Mouse (Mus musculus) frontal cortex, postnatal 10 days (tissue): Measurements from ENCODE around the gene Draxin.
"Not testable (repeated sequence)": the region's sequence is repeated elsewhere in the genome, so short reads cannot be mapped to it uniquely, and the experiment has no call there.

Experiments
- DNase-seq, 2 experiments: peaks; one replicate each; pipeline ENCODE4 v3.0.0; 2022; ENCODE audit warnings: low spot score in 2 of 2, mixed read lengths in 1 of 2

Gene Draxin

DNA sequence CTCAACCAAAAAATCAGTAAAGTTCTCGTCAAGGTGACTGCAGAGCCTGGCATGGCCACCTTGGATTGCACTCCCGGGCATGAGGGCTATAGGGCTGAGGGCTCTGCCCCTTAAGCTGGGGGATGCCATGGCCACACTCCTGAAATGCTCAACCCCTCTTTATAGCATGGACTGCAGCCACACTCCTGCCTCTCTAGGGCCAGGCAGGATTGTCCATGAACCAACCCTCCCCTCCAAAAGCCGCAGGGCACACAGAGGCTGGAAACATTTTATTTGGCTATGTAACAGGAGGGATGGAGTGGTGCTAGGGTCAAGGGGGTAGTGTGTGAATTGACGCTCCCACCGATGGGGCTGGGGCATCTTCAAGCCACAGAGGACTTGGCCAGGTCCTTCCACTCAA is 22.0 kb upstream of the Draxin start:
- DNase-seq: no peak

DNA sequence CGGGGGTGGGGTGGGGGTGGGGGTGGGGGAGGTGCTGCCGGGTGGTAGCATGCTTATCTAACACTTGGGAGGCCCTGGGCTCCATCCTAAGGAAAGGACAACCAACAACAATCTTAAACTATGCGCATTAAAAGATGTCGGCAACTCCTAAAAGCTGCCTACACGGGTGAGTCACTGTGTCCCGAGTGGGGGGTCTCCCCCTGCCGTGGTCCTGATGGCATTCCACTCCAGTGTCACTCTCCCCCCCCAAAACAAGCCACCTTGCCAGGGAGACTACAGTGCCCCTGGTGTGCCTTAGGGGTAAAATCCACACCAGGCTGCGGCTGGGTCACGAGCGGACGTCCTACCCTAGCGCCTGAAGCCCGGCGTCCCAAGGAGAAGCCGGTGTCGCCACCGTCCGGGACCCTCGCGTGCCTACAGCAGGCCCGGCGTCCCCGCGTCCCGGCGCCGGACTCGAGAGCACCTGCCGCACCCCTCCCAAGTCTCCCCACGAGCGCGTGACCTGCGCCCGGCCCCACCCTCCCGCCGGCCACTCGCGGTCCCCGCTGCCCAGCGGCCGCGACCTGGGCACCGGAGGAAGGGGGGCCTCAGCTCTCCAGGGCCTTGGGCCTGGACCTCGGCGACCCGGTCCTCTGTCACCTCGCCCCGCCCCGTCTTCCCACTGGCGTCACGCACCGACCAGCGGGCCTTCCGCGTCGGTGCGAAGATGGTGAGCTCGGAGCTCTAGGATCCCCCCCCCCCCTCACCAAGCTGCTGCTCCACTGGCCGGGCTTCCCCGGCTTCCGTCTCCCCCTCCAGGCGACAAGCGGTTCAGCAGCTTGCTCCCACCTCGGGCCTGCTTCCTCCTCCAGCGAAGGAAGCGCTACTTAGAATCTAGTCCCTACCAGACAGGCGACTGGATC is 21.0 kb upstream of the Draxin start, which contains the start of gene Fbxo6:
TSS of gene Fbxo6 (minus strand) at position 874 of the 902 bp plus-strand sequence.
- peak; percentile 82 to 83 for DNase-seq

- DNase-seq: no peak
Observed at GRCm38 (mm10) chr4:148150953-148151266, 20.4 kb upstream of the Draxin start.

DNA sequence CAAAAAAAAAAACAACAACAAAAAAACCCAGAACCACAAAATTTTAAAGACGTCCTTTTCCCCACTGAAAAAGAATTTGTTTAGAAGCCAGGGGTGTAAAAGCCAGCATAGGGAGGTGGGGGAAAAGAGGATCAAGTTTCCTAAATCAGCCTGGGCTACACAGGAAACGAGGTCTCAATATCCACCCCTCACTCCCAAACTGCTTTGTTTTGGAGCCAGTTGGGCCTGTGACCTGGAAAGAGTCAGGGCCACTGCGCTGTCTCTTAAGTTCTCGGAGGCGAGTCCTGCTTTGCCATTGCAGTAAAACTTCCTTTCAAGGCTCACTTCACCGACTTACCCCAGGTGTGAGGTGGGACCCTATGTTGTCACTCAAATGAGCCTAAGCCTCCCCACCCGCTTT is 19.7 kb upstream of the Draxin start:
- DNase-seq: no peak

GRCm38 (mm10) chr4:148149540-148149939 is 19.0 kb upstream of the Draxin start:
- no peak for DNase-seq

GRCm38 (mm10) chr4:148147714-148148113 is 17.2 kb upstream of the Draxin start:
- DNase-seq: no peak

DNA sequence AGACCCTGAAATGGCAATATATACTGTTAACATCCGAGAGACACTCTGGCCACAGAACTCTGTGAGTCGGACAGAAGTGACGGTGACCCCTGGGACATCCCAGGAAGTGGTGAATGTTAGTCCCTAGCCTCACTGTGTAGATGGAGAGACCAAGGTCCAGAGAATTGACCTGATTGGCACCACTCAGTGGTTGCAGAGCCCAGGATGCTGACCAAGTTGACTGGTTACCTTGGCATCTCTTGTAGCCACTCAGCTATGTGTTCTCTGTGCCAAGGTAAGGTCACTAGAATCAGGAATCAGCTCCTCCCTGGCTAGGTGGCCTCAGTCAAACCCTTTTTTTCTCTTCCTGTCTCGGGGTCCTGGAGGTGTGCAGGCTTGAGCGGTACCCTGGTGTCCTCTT is 13.2 kb upstream of the Draxin start:
- no peak for DNase-seq

GRCm38 (mm10) chr4:148140098-148141011 is 9.9 kb upstream of the Draxin start:
- peak; percentile 86 to 91 for DNase-seq

GRCm38 (mm10) chr4:148139767-148140097 is 9.2 kb upstream of the Draxin start:
- no peak for DNase-seq

DNA sequence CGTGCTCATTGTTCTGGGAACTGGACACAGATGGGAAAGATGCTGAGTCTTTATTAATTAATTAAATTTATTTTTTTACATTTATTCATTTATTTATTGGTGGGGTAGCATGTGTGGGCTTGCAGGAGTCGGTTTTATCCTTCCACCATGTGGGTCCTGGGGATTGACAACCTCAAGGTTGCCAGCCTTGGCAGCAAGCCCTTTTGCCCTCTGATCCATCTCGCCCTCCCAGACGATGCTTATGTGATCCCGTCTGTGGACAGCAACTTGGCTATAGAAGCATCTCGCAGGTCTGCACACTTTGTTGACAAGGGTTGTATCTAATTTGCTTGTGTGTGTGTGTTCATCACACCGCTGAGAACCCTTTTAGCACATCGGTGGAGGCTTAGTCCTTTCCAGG is 7.0 kb upstream of the Draxin start:
- no peak for DNase-seq

DNA sequence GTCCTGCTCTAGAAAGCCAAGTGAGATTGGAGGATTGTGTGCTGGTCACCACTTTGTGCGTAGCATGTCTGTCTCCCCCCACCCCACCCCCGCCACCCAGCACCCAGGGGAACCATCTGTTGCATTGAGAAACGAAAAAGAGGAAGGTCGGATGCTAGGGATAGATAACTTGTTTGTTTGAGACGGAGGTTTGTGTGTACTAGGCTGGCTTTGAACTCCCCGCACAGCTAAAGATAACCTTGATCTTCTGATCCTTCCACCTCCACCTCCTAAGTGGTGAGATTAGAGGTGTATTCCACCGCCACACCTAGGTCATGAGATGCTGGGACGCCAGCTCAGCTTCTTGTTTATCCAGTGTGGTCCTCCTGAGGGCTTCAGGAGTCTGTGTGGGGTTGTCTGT is 4.5 kb upstream of the Draxin start:
- no peak for DNase-seq

GRCm38 (mm10) chr4:148131497-148132081 is 1.1 kb upstream of the Draxin start:
- no peak for DNase-seq

- DNase-seq: no peak
Observed at GRCm38 (mm10) chr4:148130133-148130532, 365 bp downstream of the Draxin start, which contains the start of gene Mad2l2. TSS of gene Mad2l2 (plus strand) at chr4:148130384.

DNA sequence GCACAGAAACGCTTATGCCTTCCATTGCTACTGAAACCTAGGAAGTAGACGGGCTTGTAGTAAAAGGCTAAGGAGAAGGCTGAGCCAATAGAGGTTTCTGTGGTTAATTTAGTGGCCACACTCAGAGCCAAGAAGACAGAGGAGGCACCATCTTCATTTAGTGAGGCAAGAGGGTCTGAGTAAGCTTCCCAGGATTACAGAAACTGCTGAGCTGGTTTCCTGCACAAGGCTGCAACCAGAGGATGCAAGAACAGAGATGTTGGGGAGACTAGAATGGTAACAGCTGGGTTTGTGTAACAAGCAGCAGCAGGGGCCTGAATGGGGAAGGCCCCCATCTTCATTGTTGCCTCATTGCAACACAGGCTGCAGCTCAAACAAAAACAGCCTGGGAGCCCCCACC is 1.8 kb downstream of the Draxin start:
- DNase-seq: no peak

DNA sequence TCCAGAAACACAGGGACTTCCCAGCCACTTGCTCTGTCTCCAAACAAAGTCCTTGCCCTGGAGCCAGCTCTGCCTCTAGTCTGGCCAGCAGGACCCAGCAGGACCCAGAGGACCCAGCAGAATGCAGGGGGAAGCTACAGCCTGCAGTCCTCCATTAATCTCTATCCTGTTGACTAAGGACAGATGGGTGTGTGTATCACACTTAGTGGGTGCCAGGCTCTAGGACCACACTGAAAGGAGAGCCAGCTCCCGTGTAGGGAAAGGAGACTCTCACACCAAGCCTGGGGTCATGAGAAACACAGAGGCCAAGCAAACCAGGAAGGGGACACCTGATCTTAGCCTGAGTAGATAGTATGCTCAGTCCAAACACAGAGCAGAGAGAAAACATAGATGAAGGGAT is 2.3 kb downstream of the Draxin start:
- no peak for DNase-seq

- no peak for DNase-seq
Observed at GRCm38 (mm10) chr4:148122694-148123066, 7.8 kb downstream of the Draxin start.

- no peak for DNase-seq
Observed at GRCm38 (mm10) chr4:148121982-148122693, 8.4 kb downstream of the Draxin start.

- DNase-seq: peak; percentile 68
Observed at GRCm38 (mm10) chr4:148121362-148121761, 9.1 kb downstream of the Draxin start.

- DNase-seq: no peak
Observed at GRCm38 (mm10) chr4:148120555-148120954, 9.9 kb downstream of the Draxin start.

DNA sequence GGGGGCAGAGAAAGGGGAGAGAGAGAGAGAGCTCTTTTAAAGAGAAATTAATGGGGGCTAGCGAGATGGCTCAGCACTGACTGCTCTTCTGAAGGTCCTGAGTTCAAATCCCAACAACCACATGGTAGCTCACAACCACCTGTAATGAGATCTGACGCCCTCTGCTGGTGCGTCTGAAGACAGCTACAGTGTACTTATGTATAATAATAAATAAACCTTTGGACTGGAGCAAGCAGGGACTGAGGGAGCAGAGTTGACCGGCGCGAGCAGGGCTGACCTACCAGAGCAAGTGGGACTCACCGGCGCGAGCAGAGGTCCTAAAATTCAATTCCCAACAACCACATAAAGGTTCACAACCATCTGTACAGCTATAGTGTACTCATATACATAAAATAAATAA is 10.9 kb downstream of the Draxin start:
- DNase-seq: not testable (repeated sequence)

DNA sequence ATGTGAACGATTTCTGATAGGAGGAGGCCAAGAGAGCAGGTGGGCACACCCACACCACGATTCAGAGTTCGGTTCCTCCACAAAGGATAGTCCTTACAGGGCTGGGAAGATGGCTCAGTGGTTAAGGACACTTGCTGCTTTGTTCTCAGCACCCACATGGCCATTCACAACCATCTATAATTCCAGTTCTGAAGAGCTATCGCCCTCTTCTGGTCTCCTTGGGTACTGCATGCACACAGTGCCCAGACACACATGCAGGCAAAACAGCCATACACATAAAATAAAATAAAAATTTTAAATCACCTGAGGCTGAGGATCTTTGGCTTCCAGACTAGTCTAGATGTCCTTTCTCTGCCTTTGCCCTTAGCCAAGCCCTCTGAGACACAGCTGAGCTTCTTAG is 13.1 kb downstream of the Draxin start:
- no peak for DNase-seq

DNA sequence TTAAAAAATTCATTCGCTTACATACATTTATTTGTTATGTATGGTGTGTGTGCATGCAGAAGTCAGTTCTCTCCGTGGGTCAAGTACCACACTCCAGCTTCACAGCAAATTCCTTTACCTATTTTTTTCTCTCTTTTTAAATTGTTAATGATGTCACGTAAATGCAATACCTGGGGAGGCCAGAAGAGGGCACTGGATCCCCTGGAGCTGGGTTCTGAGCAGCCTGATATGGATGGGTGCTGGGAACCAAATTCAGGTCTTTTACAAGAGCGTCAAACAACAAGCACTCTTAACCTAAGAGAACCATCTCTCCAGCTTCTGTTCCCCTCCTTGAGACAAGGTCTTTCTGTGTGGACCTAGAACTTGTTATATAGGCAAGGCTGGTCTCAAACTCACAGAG is 13.8 kb downstream of the Draxin start:
- no peak for DNase-seq
